Mouse (Mus musculus) midbrain, postnatal 0 days (tissue): Measurements from ENCODE around the gene Arhgap28. TPM values are rescaled to one million over a fixed set of nuclear protein-coding genes. Genes with fewer than 3 reads are reported as not detected.

ENCODE experiments used
- ATAC-seq: fragments of 200-750 bp; cut with Nextera tagmentation; 2 replicates; pipeline ENCODE4 v1.8.0; 2017; ENCODE audit warnings: moderate number of reproducible peaks, mild to moderate bottlenecking, moderate TSS enrichment, moderate library complexity; ENCODE audit not compliant: low FRiP score
- DNase-seq: peaks from one replicate; pipeline ENCODE4 v3.0.0-alpha.2; 2015; ENCODE audit warnings: low spot score
- H3K27ac ChIP-seq: fragments of 300-500 bp; sonication (generic); 2 replicates; pipeline ENCODE4 v1.5.1; 2014; ENCODE audit warnings: low read depth, mild to moderate bottlenecking, low read length, mixed read lengths
- H3K27me3 ChIP-seq: fragments of 300-500 bp; sonication (generic); 2 replicates; pipeline ENCODE4 v1.6.1; 2014; ENCODE audit warnings: low read length, control low read depth, mixed read lengths; ENCODE audit not compliant: insufficient read depth
- H3K36me3 ChIP-seq: fragments of 300-500 bp; sonication (generic); 2 replicates; pipeline ENCODE4 v1.6.1; 2014; ENCODE audit warnings: low read length, control low read depth, mixed read lengths; ENCODE audit not compliant: insufficient read depth
- H3K4me1 ChIP-seq: fragments of 300-500 bp; sonication (generic); 2 replicates; pipeline ENCODE4 v1.6.1; 2014; ENCODE audit warnings: mild to moderate bottlenecking, control low read depth, antibody characterized with exemption, low read length, mixed read lengths; ENCODE audit not compliant: insufficient read depth
- H3K4me2 ChIP-seq: fragments of 300-500 bp; sonication (generic); 2 replicates; pipeline ENCODE4 v1.6.1; 2014; ENCODE audit warnings: low read depth, mild to moderate bottlenecking, low read length, mixed read lengths; ENCODE audit not compliant: poor library complexity, severe bottlenecking
- H3K4me3 ChIP-seq: fragments of 300-500 bp; sonication (generic); 2 replicates; pipeline ENCODE4 v1.5.1; 2014; ENCODE audit warnings: low read depth, mild to moderate bottlenecking, low read length, moderate library complexity
- H3K9ac ChIP-seq: fragments of 300-500 bp; sonication (generic); replicated peaks from 2 replicates; pipeline ENCODE4 v1.6.1; 2014; ENCODE audit warnings: mild to moderate bottlenecking, low read length, moderate library complexity, mixed read lengths; ENCODE audit not compliant: poor library complexity, severe bottlenecking
- H3K9me3 ChIP-seq: fragments of 300-500 bp; sonication (generic); 2 replicates; pipeline ENCODE4 v1.6.1; 2016; ENCODE audit warnings: low read length, control low read depth
- CTCF ChIP-seq: IDR thresholded peaks from 2 replicates; pipeline ENCODE4 v1.5.1; 2016; ENCODE audit warnings: antibody characterized with exemption, mild to moderate bottlenecking
- WGBS: fragments of 180-500 bp; shearing (Covaris S2); extraction: QIAGEN DNeasy Blood & Tissue Kit; methylation state at CpG from one replicate; pipeline ENCODE4 v1.1.7; 2014; 5-methylcytosine and 5-hydroxymethylcytosine counted together
- polyA plus RNA-seq: library from polyadenylated mRNA; unstranded; fragments of >200 nt; fragmentation: Nextera tagmentation; extraction: Ambion mirVana; gene quantifications from 2 replicates; pipeline ENCODE4 v1.2.1, GENCODE M21; 2015
- total RNA-seq: library from RNA; depleted of rRNA; stranded (reverse); fragments of >200 nt; gene quantifications from 2 replicates; pipeline ENCODE4 v1.2.3, GENCODE M21; 2014

Gene Arhgap28
- total and polyA plus RNA-seq, 2 experiments from 2014 or later: 2.9 to 5.1 TPM

DNA sequence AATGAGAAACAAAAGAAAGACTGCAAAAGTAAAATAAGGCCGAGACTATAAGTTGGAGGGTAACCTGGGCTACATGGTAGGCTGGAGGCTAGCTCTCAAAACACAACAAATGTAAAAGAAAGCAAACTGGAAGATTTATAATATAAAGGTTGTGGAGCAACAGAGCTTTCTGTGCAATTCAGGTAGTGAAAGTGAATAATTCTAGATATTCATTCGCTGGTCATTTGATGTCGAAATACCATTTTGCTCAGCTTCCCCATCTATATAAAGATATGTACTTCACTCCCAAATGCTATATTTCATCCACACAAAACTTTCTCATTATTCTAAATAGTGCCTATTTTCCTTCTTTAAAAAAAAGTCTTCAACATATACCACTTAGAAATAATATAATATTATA lies 66.9 kb downstream of the Arhgap28 start:
- no peaks in the 10 kb centered on the region for H3K27me3 ChIP-seq
- 100% methylated on average over 3 of the region's 3 CpGs for WGBS
- no peak overlapping the region for H3K9ac ChIP-seq
- H3K4me1 ChIP-seq: no peaks in the 10 kb centered on the region
- H3K36me3 ChIP-seq: no peaks in the 10 kb centered on the region
- DNase-seq: no peak
- H3K4me2 ChIP-seq: no peak overlapping the region
- no peak for TF ChIP-seq CTCF
- no peak overlapping the region for H3K4me3 ChIP-seq
- no peaks in the 10 kb centered on the region for H3K9me3 ChIP-seq
- no peak for ATAC-seq
- no peak overlapping the region for H3K27ac ChIP-seq

DNA sequence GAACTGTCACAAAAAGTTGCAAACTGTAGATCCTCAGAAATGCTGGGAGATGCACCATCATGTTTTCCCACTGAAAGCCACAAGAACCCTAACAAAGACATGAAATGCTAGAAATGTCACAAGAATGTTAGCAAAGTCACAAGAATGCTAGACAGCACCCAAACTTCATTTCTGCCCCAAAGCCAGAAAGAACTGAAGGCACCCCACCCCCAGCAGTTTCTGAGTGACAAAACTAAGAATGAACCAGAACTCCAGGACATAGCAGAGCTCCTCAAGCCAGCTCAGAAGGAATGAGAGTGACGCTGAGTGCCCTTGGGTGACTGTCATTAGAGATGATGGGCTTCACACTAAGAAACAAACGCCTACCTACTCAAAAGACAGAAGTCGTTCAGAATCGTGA lies 68.4 kb downstream of the Arhgap28 start:
- Histone ChIP-seq H3K4me2 (no peak overlapping the region), H3K4me1 (no peaks in the 10 kb centered on the region), H3K36me3 (no peaks in the 10 kb centered on the region), H3K27me3 (no peaks in the 10 kb centered on the region), H3K27ac (no peak overlapping the region), H3K9ac (no peak overlapping the region), H3K9me3 (no peaks in the 10 kb centered on the region), H3K4me3 (no peak overlapping the region)
- DNase-seq (no peak), ATAC-seq (no peak)
- no peak for TF ChIP-seq CTCF
- WGBS: 93% methylated on average over 4 of the region's 4 CpGs

DNA sequence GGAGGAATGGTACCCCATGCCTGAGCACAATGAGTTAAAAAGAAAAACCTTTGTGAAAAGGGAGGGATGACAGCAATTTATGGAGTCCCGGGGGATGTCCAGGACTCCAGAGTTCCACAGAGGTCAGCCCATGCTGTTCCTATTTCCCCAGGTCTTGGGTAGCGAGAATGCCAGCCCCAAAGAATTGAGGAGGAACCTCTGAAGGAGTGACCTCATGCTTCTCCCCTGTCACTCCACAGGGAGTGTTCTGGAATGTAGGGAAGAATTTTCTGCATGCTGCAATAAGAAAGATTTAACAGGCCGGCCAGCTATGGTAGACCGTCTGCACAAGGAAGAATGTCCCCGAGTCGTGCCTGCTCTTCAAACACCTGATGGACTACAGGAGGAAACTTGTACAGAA lies 72.5 kb downstream of the Arhgap28 start:
- Histone ChIP-seq H3K36me3 (no peaks in the 10 kb centered on the region), H3K9me3 (no peaks in the 10 kb centered on the region), H3K4me2 (no peak overlapping the region), H3K9ac (no peak overlapping the region), H3K4me1 (no peaks in the 10 kb centered on the region), H3K27me3 (no peaks in the 10 kb centered on the region), H3K4me3 (no peak overlapping the region), H3K27ac (no peak overlapping the region)
- DNase-seq: no peak
- no peak for TF ChIP-seq CTCF
- no peak for ATAC-seq
- WGBS: 86% methylated on average over 6 of the region's 6 CpGs

DNA sequence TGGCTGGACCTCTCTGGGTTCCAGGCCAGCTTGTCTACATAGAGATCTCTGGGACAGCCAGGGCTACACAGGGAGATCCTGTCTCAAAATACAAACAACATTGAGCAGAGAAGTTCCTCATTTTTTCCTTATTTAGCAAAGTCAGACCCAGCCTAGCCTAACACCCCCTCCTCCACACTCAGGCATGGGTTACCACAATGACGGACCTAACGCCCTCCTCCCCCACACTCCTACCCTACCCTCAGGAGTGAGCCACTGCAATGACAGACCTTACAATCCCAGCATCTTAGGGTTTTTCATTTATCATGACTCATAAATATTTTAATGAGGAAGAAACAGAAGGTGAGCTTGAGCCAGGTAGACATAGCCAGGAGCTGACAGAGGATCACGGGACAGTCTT lies 73.0 kb downstream of the Arhgap28 start:
- WGBS: 92% methylated on average over 3 of the region's 3 CpGs
- H3K4me3 ChIP-seq: no peak overlapping the region
- H3K27me3 ChIP-seq: no peaks in the 10 kb centered on the region

DNA sequence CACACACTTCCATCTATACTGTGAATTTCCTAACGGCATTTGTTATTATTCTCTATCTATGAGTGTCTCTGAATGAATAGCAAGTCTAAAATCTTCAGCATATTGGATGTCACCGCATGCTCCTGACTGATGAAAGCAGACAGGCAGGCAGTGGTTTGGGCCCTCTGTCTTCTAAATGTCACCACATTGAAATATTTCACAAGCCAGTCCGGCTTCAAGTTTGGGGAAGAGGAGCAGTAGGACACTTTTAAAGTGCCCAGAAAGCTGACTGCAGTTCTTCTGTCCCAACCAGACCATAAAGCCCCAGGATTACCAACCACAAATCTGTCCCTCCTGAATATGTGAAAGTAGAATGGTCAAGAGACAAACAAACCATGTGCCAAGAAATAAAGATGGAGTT lies 73.5 kb downstream of the Arhgap28 start:
- Histone ChIP-seq H3K36me3 (no peaks in the 10 kb centered on the region), H3K9ac (no peak overlapping the region), H3K4me2 (no peak overlapping the region), H3K4me1 (no peaks in the 10 kb centered on the region), H3K4me3 (no peak overlapping the region), H3K27me3 (no peaks in the 10 kb centered on the region), H3K9me3 (no peaks in the 10 kb centered on the region), H3K27ac (no peak overlapping the region)
- ATAC-seq: no peak
- 92% methylated on average over 3 of the region's 3 CpGs for WGBS
- TF ChIP-seq CTCF: no peak
- DNase-seq: no peak

More for the DNA sequence above, 73.0 kb downstream of the Arhgap28 start:
- no peak overlapping the region for H3K4me2 ChIP-seq
- H3K27ac ChIP-seq: no peak overlapping the region
- ATAC-seq: no peak
- DNase-seq: no peak
- no peaks in the 10 kb centered on the region for H3K9me3 ChIP-seq
- no peaks in the 10 kb centered on the region for H3K4me1 ChIP-seq
- no peak overlapping the region for H3K9ac ChIP-seq
- TF ChIP-seq CTCF: no peak
- no peaks in the 10 kb centered on the region for H3K36me3 ChIP-seq

DNA sequence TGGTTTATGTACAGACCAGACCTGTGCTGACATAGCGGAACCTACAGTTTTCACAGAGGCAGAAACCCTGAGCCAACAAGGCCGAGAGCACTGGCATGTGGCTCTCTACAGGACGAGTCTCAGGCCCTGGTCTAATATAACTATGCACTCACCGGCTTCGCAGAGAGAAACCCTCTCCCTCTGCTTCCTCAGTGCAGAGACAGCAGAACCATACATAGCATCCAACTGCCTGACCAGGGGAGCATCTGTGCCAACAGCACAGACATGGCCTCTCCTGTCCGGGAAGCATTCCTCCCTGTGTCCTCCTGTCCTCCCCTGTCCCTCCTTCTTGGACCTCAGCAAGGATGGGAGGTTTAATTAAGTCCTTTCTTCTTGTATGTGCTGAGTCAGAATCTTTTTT lies 75.6 kb downstream of the Arhgap28 start:
- no peaks in the 10 kb centered on the region for H3K27me3 ChIP-seq
- 85% methylated on average over 6 of the region's 6 CpGs for WGBS
- no peaks in the 10 kb centered on the region for H3K36me3 ChIP-seq
- H3K4me3 ChIP-seq: no peak overlapping the region
- H3K9ac ChIP-seq: no peak overlapping the region
- ATAC-seq (no peak), DNase-seq (no peak)
- no peak for TF ChIP-seq CTCF
- H3K4me1 ChIP-seq: no peaks in the 10 kb centered on the region
- no peak overlapping the region for H3K4me2 ChIP-seq
- H3K9me3 ChIP-seq: no peaks in the 10 kb centered on the region
- H3K27ac ChIP-seq: no peak overlapping the region
